Mouse (Mus musculus): ENCODE measurements around the gene Otud5. TPM values are rescaled to one million over a fixed set of nuclear protein-coding genes. Genes with fewer than 3 reads are reported as not detected.
A peak's percentile ranks its signal among the peaks of the same experiment; 100 is the strongest.

Gene Otud5
- polyA plus RNA-seq, 1 experiment from 2014 or later, result 22.0 TPM

- H3K4me3 ChIP-seq (ENCODE audit: low read depth, low read length), result peak within 1 kb of the TSS; percentile 44
- ATAC-seq (ENCODE audit: low FRiP score, low TSS enrichment) (peak; percentile 75), DNase-seq (ENCODE audit: low spot score) (peak; percentile 20)
- no peak within 1 kb of the TSS for H3K27ac ChIP-seq (replicated peaks)
- no peaks in the 10 kb centered on the region for H3K36me3 ChIP-seq (ENCODE audit: control insufficient read depth, insufficient read depth, low read length)
- no peaks in the 10 kb centered on the region for H3K9me3 ChIP-seq (ENCODE audit: control insufficient read depth, low read length)
- WGBS, result 13% methylated on average over 21 of the region's 24 CpGs
- no peak for TF ChIP-seq EP300 (optimal IDR thresholded peaks at IDR 0.05)
- no peak for TF ChIP-seq CTCF (IDR thresholded peaks at IDR 0.05; ENCODE audit: low read depth)
- H3K4me1 ChIP-seq (replicated peaks; ENCODE audit: control insufficient read depth, insufficient read depth), result no peaks in the 10 kb centered on the region
- peak within 1 kb of the TSS; percentile 27; the same call in 1 of the 2 replicates for H3K9ac ChIP-seq (ENCODE audit: low read length)
- no peaks in the 10 kb centered on the region for H3K27me3 ChIP-seq (ENCODE audit: control insufficient read depth, insufficient read depth, low read length)
- H3K4me2 ChIP-seq (replicated peaks; ENCODE audit: low read depth), result peak within 1 kb of the TSS; percentile 49
Measured at GRCm38 (mm10) chrX:7821865-7822779, 19.0 kb upstream of the Otud5 start, which contains the start of gene Kcnd1. TSS of gene Kcnd1 (plus strand) at chrX:7822289.

- TF ChIP-seq EP300 (optimal IDR thresholded peaks at IDR 0.05) (no peak), CTCF (IDR thresholded peaks at IDR 0.05; ENCODE audit: low read depth) (no peak)
- WGBS, result 92% methylated on average over 1 of the region's 1 CpGs
- no peak for ATAC-seq (ENCODE audit: low FRiP score, low TSS enrichment)
- H3K9ac ChIP-seq (ENCODE audit: low read length), result no peak overlapping the region
- no peaks in the 10 kb centered on the region for H3K27me3 ChIP-seq (ENCODE audit: control insufficient read depth, insufficient read depth, low read length)
- DNase-seq (ENCODE audit: low spot score), result no peak
- H3K27ac ChIP-seq (replicated peaks), result no peak overlapping the region
- H3K4me2 ChIP-seq (replicated peaks; ENCODE audit: low read depth), result no peak overlapping the region
- H3K4me3 ChIP-seq (ENCODE audit: low read depth, low read length), result no peak overlapping the region
- H3K4me1 ChIP-seq (replicated peaks; ENCODE audit: control insufficient read depth, insufficient read depth), result no peaks in the 10 kb centered on the region
- H3K9me3 ChIP-seq (ENCODE audit: control insufficient read depth, low read length), result no peaks in the 10 kb centered on the region
- H3K36me3 ChIP-seq (ENCODE audit: control insufficient read depth, insufficient read depth, low read length), result no peaks in the 10 kb centered on the region
Measured at GRCm38 (mm10) chrX:7837146-7837545, 4.0 kb upstream of the Otud5 start.

- DNase-seq (ENCODE audit: low spot score) (no peak), ATAC-seq (ENCODE audit: low FRiP score, low TSS enrichment) (no peak)
- no peak overlapping the region for H3K9ac ChIP-seq (ENCODE audit: low read length)
- H3K9me3 ChIP-seq (ENCODE audit: control insufficient read depth, low read length), result no peaks in the 10 kb centered on the region
- H3K36me3 ChIP-seq (ENCODE audit: control insufficient read depth, insufficient read depth, low read length), result no peaks in the 10 kb centered on the region
- 18% methylated on average over 7 of the region's 7 CpGs for WGBS
- peak overlapping the region; percentile 35; the same call in 1 of the 2 replicates for H3K4me2 ChIP-seq (replicated peaks; ENCODE audit: low read depth)
- TF ChIP-seq CTCF (IDR thresholded peaks at IDR 0.05; ENCODE audit: low read depth) (no peak; the same call in 1 of the 2 replicates), EP300 (optimal IDR thresholded peaks at IDR 0.05) (no peak)
- no peak overlapping the region for H3K4me3 ChIP-seq (ENCODE audit: low read depth, low read length)
- H3K4me1 ChIP-seq (replicated peaks; ENCODE audit: control insufficient read depth, insufficient read depth), result no peaks in the 10 kb centered on the region
- peak overlapping the region; percentile 63; the same call in 1 of the 2 replicates for H3K27ac ChIP-seq (replicated peaks)
- no peaks in the 10 kb centered on the region for H3K27me3 ChIP-seq (ENCODE audit: control insufficient read depth, insufficient read depth, low read length)
Measured at GRCm38 (mm10) chrX:7840842-7841162, 362 bp upstream of the Otud5 start.

DNA sequence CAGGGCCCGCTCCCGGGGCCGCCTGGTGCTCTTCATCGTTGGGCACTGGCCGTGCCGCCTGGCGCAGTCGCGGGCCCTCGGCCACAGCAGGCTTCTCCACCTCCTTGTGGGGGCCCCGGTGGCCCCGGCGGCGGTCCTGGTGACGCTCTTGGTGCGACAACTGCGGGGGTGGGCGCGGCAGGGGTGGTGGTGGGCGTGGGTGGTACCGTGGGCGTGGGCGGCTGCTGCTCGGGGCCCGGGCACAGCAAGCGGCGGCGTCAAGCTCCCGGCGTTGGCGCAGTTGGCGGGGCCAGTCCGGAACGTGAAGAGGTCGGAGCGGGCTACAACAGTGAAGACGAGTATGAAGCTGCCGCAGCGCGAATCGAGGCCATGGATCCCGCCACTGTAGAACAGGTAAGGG, 1.2 kb downstream of the Otud5 start:
- peak; percentile 41 for DNase-seq (ENCODE audit: low spot score)
- Histone ChIP-seq H3K4me3 (ENCODE audit: low read depth, low read length) (peak overlapping the region; percentile 63), H3K9ac (ENCODE audit: low read length) (peak overlapping the region; percentile 79), H3K4me2 (replicated peaks; ENCODE audit: low read depth) (peak overlapping the region; percentile 64), H3K9me3 (ENCODE audit: control insufficient read depth, low read length) (no peaks in the 10 kb centered on the region), H3K27ac (replicated peaks) (peak overlapping the region; percentile 93), H3K4me1 (replicated peaks; ENCODE audit: control insufficient read depth, insufficient read depth) (no peaks in the 10 kb centered on the region), H3K36me3 (ENCODE audit: control insufficient read depth, insufficient read depth, low read length) (no peaks in the 10 kb centered on the region), H3K27me3 (ENCODE audit: control insufficient read depth, insufficient read depth, low read length) (no peaks in the 10 kb centered on the region)
- WGBS, result 18% methylated on average over 32 of the region's 42 CpGs
- TF ChIP-seq CTCF (IDR thresholded peaks at IDR 0.05; ENCODE audit: low read depth) (no peak), EP300 (optimal IDR thresholded peaks at IDR 0.05) (no peak)
- no peak for ATAC-seq (ENCODE audit: low FRiP score, low TSS enrichment)

DNA sequence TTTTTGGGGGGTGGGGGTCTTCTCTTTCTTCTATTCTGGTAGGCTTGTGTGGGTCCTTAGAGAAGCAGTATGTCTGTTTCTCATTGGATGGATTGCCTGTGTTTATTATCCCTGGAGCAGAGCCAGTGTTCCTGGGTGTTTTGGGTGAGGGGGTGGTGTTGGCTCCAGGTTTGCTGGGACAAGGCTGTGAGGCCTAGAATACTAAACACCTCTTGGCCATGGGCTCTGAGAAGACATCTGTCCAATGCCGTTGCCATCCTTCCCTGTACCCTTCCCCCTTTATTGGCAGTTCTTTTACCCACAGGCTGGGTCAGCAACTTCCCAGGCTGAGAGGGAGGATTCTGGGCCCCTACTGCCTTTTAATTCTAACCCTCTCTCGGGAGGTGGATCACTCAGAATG, 6.7 kb downstream of the Otud5 start:
- TF ChIP-seq CTCF (IDR thresholded peaks at IDR 0.05; ENCODE audit: low read depth) (no peak), EP300 (optimal IDR thresholded peaks at IDR 0.05) (no peak)
- ATAC-seq (ENCODE audit: low FRiP score, low TSS enrichment) (no peak), DNase-seq (ENCODE audit: low spot score) (no peak)
- H3K27me3 ChIP-seq (ENCODE audit: control insufficient read depth, insufficient read depth, low read length), result no peaks in the 10 kb centered on the region
- WGBS, result 63% methylated on average over 2 of the region's 2 CpGs
- H3K4me3 ChIP-seq (ENCODE audit: low read depth, low read length), result no peak overlapping the region
- no peaks in the 10 kb centered on the region for H3K36me3 ChIP-seq (ENCODE audit: control insufficient read depth, insufficient read depth, low read length)
- no peak overlapping the region for H3K4me2 ChIP-seq (replicated peaks; ENCODE audit: low read depth)
- H3K9ac ChIP-seq (ENCODE audit: low read length), result no peak overlapping the region
- no peaks in the 10 kb centered on the region for H3K4me1 ChIP-seq (replicated peaks; ENCODE audit: control insufficient read depth, insufficient read depth)
- H3K9me3 ChIP-seq (ENCODE audit: control insufficient read depth, low read length), result no peaks in the 10 kb centered on the region
- H3K27ac ChIP-seq (replicated peaks), result no peak overlapping the region

- TF ChIP-seq EP300 (optimal IDR thresholded peaks at IDR 0.05), result no peak
- TF ChIP-seq CTCF (IDR thresholded peaks at IDR 0.05; ENCODE audit: low read depth), result peak; percentile 71
- Histone ChIP-seq H3K27me3 (ENCODE audit: control insufficient read depth, insufficient read depth, low read length) (no peaks in the 10 kb centered on the region), H3K27ac (replicated peaks) (no peak overlapping the region), H3K4me1 (replicated peaks; ENCODE audit: control insufficient read depth, insufficient read depth) (no peaks in the 10 kb centered on the region), H3K4me2 (replicated peaks; ENCODE audit: low read depth) (no peak overlapping the region), H3K9ac (ENCODE audit: low read length) (no peak overlapping the region), H3K9me3 (ENCODE audit: control insufficient read depth, low read length) (no peaks in the 10 kb centered on the region), H3K4me3 (ENCODE audit: low read depth, low read length) (no peak overlapping the region), H3K36me3 (ENCODE audit: control insufficient read depth, insufficient read depth, low read length) (no peaks in the 10 kb centered on the region)
- ATAC-seq (ENCODE audit: low FRiP score, low TSS enrichment), result no peak
- 44% methylated on average over 2 of the region's 2 CpGs for WGBS
- DNase-seq (ENCODE audit: low spot score), result peak; percentile 48
Measured at GRCm38 (mm10) chrX:7854578-7854977, 13.4 kb downstream of the Otud5 start.
